Mouse (Mus musculus) cortical plate, adult 2 months (tissue): ENCODE measurements around the gene Tanc2. TPM values are rescaled to one million over a fixed set of nuclear protein-coding genes. Genes with fewer than 3 reads are reported as not detected.

ENCODE experiments used
- H3K27ac ChIP-seq: fragments of 200-500 bp; 2 replicates; pipeline ENCODE4 v1.5.1; 2012; ENCODE audit warnings: low read length, control low read depth, inconsistent platforms; ENCODE audit not compliant: insufficient read depth
- H3K4me1 ChIP-seq: fragments of 200-500 bp; 2 replicates; pipeline ENCODE4 v1.6.1; 2011; ENCODE audit warnings: low read length; ENCODE audit not compliant: control insufficient read depth, insufficient read depth
- H3K4me3 ChIP-seq: fragments of 200-500 bp; 2 replicates; pipeline ENCODE4 v1.5.1; 2011; ENCODE audit warnings: mild to moderate bottlenecking, low read length, control low read depth; ENCODE audit not compliant: insufficient read depth
- CTCF ChIP-seq: fragments of 200-500 bp; IDR thresholded peaks from 2 replicates; pipeline ENCODE4 v1.5.1; 2011; ENCODE audit warnings: mild to moderate bottlenecking, control low read depth, low read length; ENCODE audit not compliant: insufficient read depth; ENCODE audit errors: extremely low read depth
- POLR2A ChIP-seq: fragments of 200-500 bp; IDR thresholded peaks from 2 replicates; pipeline ENCODE4 v1.6.1; 2011; ENCODE audit warnings: mild to moderate bottlenecking, low read length, control low read depth; ENCODE audit not compliant: insufficient read depth; ENCODE audit errors: extremely low read depth
- polyA plus RNA-seq: library from polyadenylated mRNA; depleted of rRNA; stranded (reverse); fragments of >200 nt; gene quantifications from 2 replicates; pipeline ENCODE4 v1.2.3, GENCODE M21; 2012

Tanc2 gene
- polyA plus RNA-seq, 1 experiment, result 58.5 TPM

GRCm38 (mm10) chr11:105643995-105644394 is 54.2 kb downstream of the Tanc2 start:
- H3K27ac ChIP-seq, result no peak overlapping the region
- H3K4me3 ChIP-seq, result no peak overlapping the region
- TF ChIP-seq POLR2A, result no peak
- TF ChIP-seq CTCF, result peak; percentile 12; the same call in 1 of the 2 replicates
- H3K4me1 ChIP-seq, result no peaks in the 10 kb centered on the region; the same call in 1 of the 2 replicates

GRCm38 (mm10) chr11:105648026-105648425 is 58.2 kb downstream of the Tanc2 start:
- no peak overlapping the region for H3K4me3 ChIP-seq
- no peaks in the 10 kb centered on the region; the same call in 1 of the 2 replicates for H3K4me1 ChIP-seq
- TF ChIP-seq POLR2A (no peak), CTCF (no peak)
- H3K27ac ChIP-seq, result no peak overlapping the region

GRCm38 (mm10) chr11:105654616-105655015 is 64.8 kb downstream of the Tanc2 start:
- H3K27ac ChIP-seq, result no peak overlapping the region
- TF ChIP-seq CTCF (no peak), POLR2A (no peak)
- H3K4me1 ChIP-seq, result no peaks in the 10 kb centered on the region
- H3K4me3 ChIP-seq, result no peak overlapping the region

- H3K27ac ChIP-seq, result no peak overlapping the region
- no peaks in the 10 kb centered on the region for H3K4me1 ChIP-seq
These were observed 65.5 kb downstream of the Tanc2 start for GRCm38 (mm10) chr11:105655335-105655734.

GRCm38 (mm10) chr11:105667879-105668278 is 78.1 kb downstream of the Tanc2 start:
- TF ChIP-seq POLR2A (no peak), CTCF (no peak)
- H3K27ac ChIP-seq, result no peak overlapping the region
- H3K4me3 ChIP-seq, result no peak overlapping the region
- H3K4me1 ChIP-seq, result peaks cover 4% of the 10 kb centered on the region; the same call in 1 of the 2 replicates

More at GRCm38 (mm10) chr11:105655335-105655734, 65.5 kb downstream of the Tanc2 start:
- no peak overlapping the region for H3K4me3 ChIP-seq
- TF ChIP-seq POLR2A (no peak), CTCF (no peak)

GRCm38 (mm10) chr11:105678996-105679395 is 89.2 kb downstream of the Tanc2 start:
- H3K4me1 ChIP-seq, result peaks cover 2% of the 10 kb centered on the region
- TF ChIP-seq POLR2A, result no peak
- TF ChIP-seq CTCF, result no peak
- H3K27ac ChIP-seq, result no peak overlapping the region
- no peak overlapping the region for H3K4me3 ChIP-seq

- TF ChIP-seq POLR2A (no peak), CTCF (no peak)
- Histone ChIP-seq H3K4me1 (peaks cover 2% of the 10 kb centered on the region; the same call in 1 of the 2 replicates), H3K4me3 (no peak overlapping the region), H3K27ac (no peak overlapping the region)
These were observed 95.0 kb downstream of the Tanc2 start for GRCm38 (mm10) chr11:105684747-105685146.

- TF ChIP-seq POLR2A (no peak), CTCF (no peak)
- Histone ChIP-seq H3K27ac (no peak overlapping the region), H3K4me3 (no peak overlapping the region), H3K4me1 (peaks cover 4% of the 10 kb centered on the region)
These were observed 110.7 kb downstream of the Tanc2 start for GRCm38 (mm10) chr11:105700528-105700927.

GRCm38 (mm10) chr11:105719660-105720059 is 129.9 kb downstream of the Tanc2 start:
- Histone ChIP-seq H3K4me1 (no peaks in the 10 kb centered on the region), H3K4me3 (no peak overlapping the region), H3K27ac (no peak overlapping the region)
- TF ChIP-seq CTCF (no peak), POLR2A (no peak)

GRCm38 (mm10) chr11:105731541-105731940 is 141.8 kb downstream of the Tanc2 start:
- Histone ChIP-seq H3K4me3 (peak overlapping the region; percentile 48; the same call in 1 of the 2 replicates), H3K4me1 (peaks cover 3% of the 10 kb centered on the region; the same call in 1 of the 2 replicates), H3K27ac (no peak overlapping the region)
- TF ChIP-seq CTCF (no peak), POLR2A (no peak)

GRCm38 (mm10) chr11:105731989-105732531 is 142.3 kb downstream of the Tanc2 start:
- Histone ChIP-seq H3K4me1 (peaks cover 3% of the 10 kb centered on the region; the same call in 1 of the 2 replicates), H3K4me3 (peak overlapping the region; percentile 48), H3K27ac (peak overlapping the region; percentile 60; the same call in 1 of the 2 replicates)
- no peak for TF ChIP-seq CTCF
- TF ChIP-seq POLR2A, result no peak
